Mouse (Mus musculus) limb, embryonic 15.5 days (tissue): Measurements from ENCODE around the gene Ttll5. TPM values are rescaled to one million over a fixed set of nuclear protein-coding genes. Genes with fewer than 3 reads are reported as not detected.

Source experiments
- ATAC-seq: fragments of 200-750 bp; cut with Nextera tagmentation; 2 replicates; pipeline ENCODE4 v1.8.0; 2017; ENCODE audit warnings: low read depth, moderate TSS enrichment; ENCODE audit not compliant: insufficient number of reproducible peaks, low FRiP score, low TSS enrichment
- H3K27ac ChIP-seq: fragments of 300-500 bp; sonication (generic); 2 replicates; pipeline ENCODE4 v1.5.1; 2015; ENCODE audit warnings: moderate library complexity, mild to moderate bottlenecking, inconsistent platforms
- H3K27me3 ChIP-seq: fragments of 300-500 bp; sonication (generic); 2 replicates; pipeline ENCODE4 v1.6.1; 2015; ENCODE audit warnings: inconsistent platforms
- H3K36me3 ChIP-seq: fragments of 300-500 bp; sonication (generic); 2 replicates; pipeline ENCODE4 v1.6.1; 2015; ENCODE audit warnings: inconsistent platforms
- H3K4me1 ChIP-seq: fragments of 300-500 bp; sonication (generic); 2 replicates; pipeline ENCODE4 v1.6.1; 2015; ENCODE audit warnings: inconsistent platforms
- H3K4me2 ChIP-seq: fragments of 300-500 bp; sonication (generic); 2 replicates; pipeline ENCODE4 v1.6.1; 2015; ENCODE audit warnings: mild to moderate bottlenecking, inconsistent platforms
- H3K4me3 ChIP-seq: fragments of 300-500 bp; sonication (generic); 2 replicates; pipeline ENCODE4 v1.5.1; 2015; ENCODE audit warnings: mild to moderate bottlenecking, inconsistent platforms
- H3K9ac ChIP-seq: fragments of 300-500 bp; sonication (generic); 2 replicates; pipeline ENCODE4 v1.6.1; 2015; ENCODE audit warnings: inconsistent platforms
- H3K9me3 ChIP-seq: fragments of 300-500 bp; sonication (generic); 2 replicates; pipeline ENCODE4 v1.6.1; 2016; ENCODE audit warnings: inconsistent platforms
- WGBS: fragments of 180-500 bp; shearing (Covaris S2); methylation state at CpG from one replicate; pipeline ENCODE4 v1.1.7; 2015; 5-methylcytosine and 5-hydroxymethylcytosine counted together
- polyA plus RNA-seq: library from polyadenylated mRNA; unstranded; fragments of >200 nt; fragmentation: Nextera tagmentation; extraction: Ambion mirVana; gene quantifications from 2 replicates; pipeline ENCODE4 v1.2.1, GENCODE M21; 2015

Ttll5 gene
- polyA plus RNA-seq, 1 experiment from 2014 or later = 13.0 TPM

GRCm38 (mm10) chr12:86091601-86092132, 267.2 kb downstream of the Ttll5 start:
- 45% methylated on average over 18 of the region's 18 CpGs for WGBS
- Histone ChIP-seq H3K27ac (peak overlapping the region; percentile 14; the same call in 1 of the 2 replicates), H3K4me1 (peaks cover 6% of the 10 kb centered on the region), H3K9ac (no peak overlapping the region), H3K4me2 (no peak overlapping the region), H3K9me3 (no peaks in the 10 kb centered on the region), H3K4me3 (no peak overlapping the region), H3K27me3 (no peaks in the 10 kb centered on the region), H3K36me3 (peaks cover 19% of the 10 kb centered on the region)
- ATAC-seq = 0 out of 2 replicates have a peak, but pooled peaks have one; percentile 30

GRCm38 (mm10) chr12:86094075-86094474, 269.6 kb downstream of the Ttll5 start:
- Histone ChIP-seq H3K4me3 (no peak overlapping the region), H3K27me3 (no peaks in the 10 kb centered on the region), H3K4me2 (no peak overlapping the region), H3K9ac (no peak overlapping the region), H3K27ac (no peak overlapping the region), H3K9me3 (no peaks in the 10 kb centered on the region), H3K36me3 (peaks cover 17% of the 10 kb centered on the region), H3K4me1 (peaks cover 10% of the 10 kb centered on the region)
- WGBS = 89% methylated on average over 4 of the region's 4 CpGs
- no peak for ATAC-seq

- Histone ChIP-seq H3K27ac (no peak overlapping the region), H3K4me3 (no peak overlapping the region), H3K4me2 (no peak overlapping the region), H3K9me3 (no peaks in the 10 kb centered on the region), H3K27me3 (no peaks in the 10 kb centered on the region), H3K36me3 (peaks cover 8% of the 10 kb centered on the region; the same call in 1 of the 2 replicates), H3K9ac (no peak overlapping the region), H3K4me1 (peaks cover 14% of the 10 kb centered on the region)
- ATAC-seq = no peak
- 89% methylated on average over 4 of the region's 4 CpGs for WGBS
Measured at GRCm38 (mm10) chr12:86095806-86096205, 271.3 kb downstream of the Ttll5 start.

GRCm38 (mm10) chr12:86097781-86098180, 273.3 kb downstream of the Ttll5 start:
- H3K4me1 ChIP-seq = peaks cover 18% of the 10 kb centered on the region
- H3K27me3 ChIP-seq = no peaks in the 10 kb centered on the region
- no peaks in the 10 kb centered on the region for H3K9me3 ChIP-seq
- H3K4me3 ChIP-seq = no peak overlapping the region
- H3K4me2 ChIP-seq = no peak overlapping the region
- H3K9ac ChIP-seq = no peak overlapping the region
- H3K27ac ChIP-seq = no peak overlapping the region
- 73% methylated on average over 11 of the region's 11 CpGs for WGBS
- ATAC-seq = no peak
- H3K36me3 ChIP-seq = peaks cover 6% of the 10 kb centered on the region; the same call in 1 of the 2 replicates

- Histone ChIP-seq H3K9me3 (no peaks in the 10 kb centered on the region), H3K9ac (no peak overlapping the region), H3K4me3 (no peak overlapping the region), H3K27ac (peak overlapping the region; percentile 50; the same call in 1 of the 2 replicates), H3K36me3 (peaks cover 4% of the 10 kb centered on the region; the same call in 1 of the 2 replicates), H3K27me3 (no peaks in the 10 kb centered on the region), H3K4me1 (peaks cover 37% of the 10 kb centered on the region), H3K4me2 (no peak overlapping the region)
- no peak for ATAC-seq
- 28% methylated on average over 3 of the region's 3 CpGs for WGBS
Measured at GRCm38 (mm10) chr12:86100711-86101110, 276.3 kb downstream of the Ttll5 start.

GRCm38 (mm10) chr12:86102686-86103085, 278.2 kb downstream of the Ttll5 start:
- no peak overlapping the region for H3K4me2 ChIP-seq
- H3K27me3 ChIP-seq = no peaks in the 10 kb centered on the region
- H3K36me3 ChIP-seq = 0 out of 2 replicates have a peak, but pooled peaks cover 3% of the 10 kb centered on the region
- no peaks in the 10 kb centered on the region for H3K9me3 ChIP-seq
- no peak for ATAC-seq
- H3K9ac ChIP-seq = no peak overlapping the region
- WGBS = 61% methylated on average over 8 of the region's 8 CpGs
- H3K27ac ChIP-seq = peak overlapping the region; percentile 5; the same call in 1 of the 2 replicates
- H3K4me1 ChIP-seq = peaks cover 37% of the 10 kb centered on the region
- no peak overlapping the region for H3K4me3 ChIP-seq

GRCm38 (mm10) chr12:86103391-86103790, 278.9 kb downstream of the Ttll5 start:
- Histone ChIP-seq H3K27me3 (no peaks in the 10 kb centered on the region), H3K4me3 (no peak overlapping the region), H3K4me1 (peaks cover 36% of the 10 kb centered on the region), H3K9me3 (no peaks in the 10 kb centered on the region), H3K27ac (peak overlapping the region; percentile 47; the same call in 1 of the 2 replicates), H3K4me2 (no peak overlapping the region), H3K9ac (no peak overlapping the region), H3K36me3 (0 out of 2 replicates have a peak, but pooled peaks cover 3% of the 10 kb centered on the region)
- 73% methylated on average over 11 of the region's 11 CpGs for WGBS
- ATAC-seq = no peak

GRCm38 (mm10) chr12:86103852-86104251, 279.4 kb downstream of the Ttll5 start:
- H3K4me1 ChIP-seq = peaks cover 33% of the 10 kb centered on the region
- no peaks in the 10 kb centered on the region for H3K9me3 ChIP-seq
- no peak for ATAC-seq
- H3K9ac ChIP-seq = no peak overlapping the region
- H3K27me3 ChIP-seq = no peaks in the 10 kb centered on the region
- no peak overlapping the region for H3K4me2 ChIP-seq
- H3K36me3 ChIP-seq = 0 out of 2 replicates have a peak, but pooled peaks cover 3% of the 10 kb centered on the region
- WGBS = 69% methylated on average over 8 of the region's 8 CpGs
- no peak overlapping the region for H3K4me3 ChIP-seq
- 0 out of 2 replicates have a peak overlapping the region, but pooled peaks have one; percentile 1 for H3K27ac ChIP-seq

GRCm38 (mm10) chr12:86104297-86104696, 279.8 kb downstream of the Ttll5 start:
- 0 out of 2 replicates have a peak overlapping the region, but pooled peaks have one; percentile 1 for H3K27ac ChIP-seq
- peaks cover 33% of the 10 kb centered on the region for H3K4me1 ChIP-seq
- no peak for ATAC-seq
- no peak overlapping the region for H3K9ac ChIP-seq
- no peaks in the 10 kb centered on the region for H3K9me3 ChIP-seq
- no peak overlapping the region for H3K4me3 ChIP-seq
- H3K36me3 ChIP-seq = 0 out of 2 replicates have a peak, but pooled peaks cover 7% of the 10 kb centered on the region
- no peak overlapping the region for H3K4me2 ChIP-seq
- H3K27me3 ChIP-seq = no peaks in the 10 kb centered on the region
- WGBS = 59% methylated on average over 11 of the region's 11 CpGs

- no peak for ATAC-seq
- no peak overlapping the region for H3K4me3 ChIP-seq
- H3K9me3 ChIP-seq = no peaks in the 10 kb centered on the region
- WGBS = 78% methylated on average over 8 of the region's 10 CpGs
- H3K4me1 ChIP-seq = peaks cover 31% of the 10 kb centered on the region
- no peak overlapping the region for H3K27ac ChIP-seq
- no peak overlapping the region for H3K9ac ChIP-seq
- H3K36me3 ChIP-seq = 0 out of 2 replicates have a peak, but pooled peaks cover 9% of the 10 kb centered on the region
- H3K4me2 ChIP-seq = no peak overlapping the region
- no peaks in the 10 kb centered on the region for H3K27me3 ChIP-seq
Measured at GRCm38 (mm10) chr12:86105546-86105945, 281.1 kb downstream of the Ttll5 start.

GRCm38 (mm10) chr12:86106086-86106485, 281.6 kb downstream of the Ttll5 start:
- H3K9ac ChIP-seq = no peak overlapping the region
- H3K4me1 ChIP-seq = peaks cover 26% of the 10 kb centered on the region
- ATAC-seq = no peak
- H3K27ac ChIP-seq = no peak overlapping the region
- H3K9me3 ChIP-seq = no peaks in the 10 kb centered on the region
- 92% methylated on average over 9 of the region's 9 CpGs for WGBS
- H3K4me2 ChIP-seq = no peak overlapping the region
- no peak overlapping the region for H3K4me3 ChIP-seq
- 0 out of 2 replicates have a peak, but pooled peaks cover 9% of the 10 kb centered on the region for H3K36me3 ChIP-seq
- H3K27me3 ChIP-seq = no peaks in the 10 kb centered on the region

GRCm38 (mm10) chr12:86107645-86108044, 283.2 kb downstream of the Ttll5 start:
- Histone ChIP-seq H3K4me2 (no peak overlapping the region), H3K4me1 (peaks cover 21% of the 10 kb centered on the region), H3K9ac (no peak overlapping the region), H3K36me3 (0 out of 2 replicates have a peak, but pooled peaks cover 11% of the 10 kb centered on the region), H3K27ac (0 out of 2 replicates have a peak overlapping the region, but pooled peaks have one; percentile 38), H3K9me3 (no peaks in the 10 kb centered on the region), H3K27me3 (no peaks in the 10 kb centered on the region), H3K4me3 (no peak overlapping the region)
- 56% methylated on average over 7 of the region's 7 CpGs for WGBS
- ATAC-seq = no peak
